Mouse (Mus musculus) erythroblast, embryonic 14.5 days (primary cell): Measurements from ENCODE around the gene Syndig1. TPM values are rescaled to one million over a fixed set of nuclear protein-coding genes. Genes with fewer than 3 reads are reported as not detected.

Experiments used
- H3K27me3 ChIP-seq: 2 replicates; pipeline ENCODE4 v1.6.1; 2012; ENCODE audit warnings: inconsistent platforms; ENCODE audit not compliant: control insufficient read depth
- H3K36me3 ChIP-seq: 2 replicates; pipeline ENCODE4 v1.6.1; 2012; ENCODE audit warnings: mild to moderate bottlenecking, inconsistent platforms; ENCODE audit not compliant: control insufficient read depth
- H3K4me1 ChIP-seq: 2 replicates; pipeline ENCODE4 v1.6.1; 2012; ENCODE audit warnings: inconsistent platforms; ENCODE audit not compliant: control insufficient read depth
- H3K4me3 ChIP-seq: replicated peaks from 2 replicates; pipeline ENCODE3; 2012; ENCODE audit warnings: moderate library complexity, mild to moderate bottlenecking, inconsistent platforms
- H3K9me3 ChIP-seq: 2 replicates; pipeline ENCODE4 v1.6.1; 2012; ENCODE audit warnings: low read length, inconsistent platforms, mixed read lengths; ENCODE audit not compliant: control insufficient read depth
- GATA1 ChIP-seq: IDR thresholded peaks from 2 replicates; pipeline ENCODE4 v1.6.1; 2012; ENCODE audit warnings: low read length, inconsistent platforms, mixed read lengths
- TAL1 ChIP-seq: IDR thresholded peaks from 3 replicates; pipeline ENCODE4 v1.6.1; 2012; ENCODE audit warnings: low read length, inconsistent platforms, mixed read lengths
- polyA plus RNA-seq: library from polyadenylated mRNA; stranded (reverse); fragments of >175 nt; gene quantifications from 2 replicates; pipeline ENCODE4 v1.2.3, GENCODE M21; 2012

The Syndig1 gene
- polyA plus RNA-seq, 1 experiment = not detected

DNA sequence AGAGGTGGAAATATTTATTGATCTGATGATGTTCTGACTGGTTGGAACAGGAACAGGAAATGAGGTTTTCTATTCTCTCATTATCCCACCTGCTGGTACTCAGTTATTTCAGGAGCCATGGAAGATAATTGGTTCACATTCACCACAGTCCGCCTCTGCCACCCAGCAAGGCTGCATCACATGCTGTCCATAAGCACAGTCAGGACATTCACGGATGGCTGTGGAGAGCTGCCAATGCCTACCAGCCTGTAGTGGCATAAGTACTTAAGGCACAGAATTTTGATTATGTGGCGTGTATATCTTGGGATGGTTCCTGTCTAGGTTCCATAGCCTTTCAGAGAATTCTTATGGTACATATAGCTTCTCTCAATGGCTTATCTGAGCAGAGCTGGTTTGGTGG, 32.0 kb downstream of the Syndig1 start:
- Histone ChIP-seq H3K4me3 (no peak overlapping the region), H3K36me3 (no peaks in the 10 kb centered on the region), H3K4me1 (no peaks in the 10 kb centered on the region), H3K27me3 (no peaks in the 10 kb centered on the region), H3K9me3 (peaks cover 20% of the 10 kb centered on the region)
- TF ChIP-seq TAL1 (no peak), GATA1 (no peak)

DNA sequence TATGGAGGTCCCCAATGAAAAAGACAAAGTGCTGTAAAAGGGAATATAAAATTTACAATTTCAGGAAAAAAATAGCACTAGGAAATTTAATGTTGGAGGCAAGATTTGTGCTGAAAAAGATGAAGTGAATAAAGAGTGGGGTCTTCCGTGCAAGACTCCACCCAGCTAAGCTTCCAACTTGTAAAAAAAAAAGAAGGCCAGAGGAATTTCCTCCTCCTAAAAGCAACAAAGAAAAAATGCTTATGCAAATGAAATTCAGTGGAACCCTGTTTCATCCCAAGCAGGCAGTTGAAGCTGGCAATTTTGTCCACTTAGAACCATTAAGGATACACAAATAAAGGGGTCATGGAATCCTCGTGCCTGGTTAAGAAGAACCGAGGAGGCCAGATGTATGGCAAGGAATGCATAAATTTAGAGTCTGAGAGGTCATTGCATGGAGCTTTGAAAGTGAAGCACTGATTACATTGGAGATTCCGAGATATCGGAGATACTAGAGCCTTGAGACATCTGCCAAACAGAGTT, 37.0 kb downstream of the Syndig1 start:
- no peak for TF ChIP-seq GATA1
- no peak for TF ChIP-seq TAL1
- no peaks in the 10 kb centered on the region for H3K27me3 ChIP-seq
- no peak overlapping the region for H3K4me3 ChIP-seq
- no peaks in the 10 kb centered on the region for H3K36me3 ChIP-seq
- H3K9me3 ChIP-seq = peaks cover 15% of the 10 kb centered on the region
- H3K4me1 ChIP-seq = no peaks in the 10 kb centered on the region

DNA sequence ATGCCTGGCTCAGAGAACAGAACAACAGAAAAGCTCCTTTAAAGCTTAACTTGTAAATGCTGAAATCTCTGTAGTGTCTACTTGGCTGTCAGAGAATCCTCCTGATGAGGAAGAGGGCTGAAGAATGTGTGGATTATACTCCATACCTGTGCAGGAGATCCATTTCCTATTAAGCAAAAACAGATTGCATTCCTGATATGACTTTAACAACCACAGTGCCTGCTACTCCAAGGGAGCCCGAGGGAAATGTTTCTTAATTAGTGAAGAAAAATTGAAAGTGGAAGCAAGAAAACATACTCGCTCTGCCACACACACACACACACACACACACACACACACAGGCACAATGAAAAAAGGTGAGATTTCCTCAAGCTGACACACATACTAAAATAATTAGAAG, 41.5 kb downstream of the Syndig1 start:
- no peaks in the 10 kb centered on the region for H3K27me3 ChIP-seq
- H3K4me3 ChIP-seq = no peak overlapping the region
- peaks cover 14% of the 10 kb centered on the region for H3K9me3 ChIP-seq
- no peaks in the 10 kb centered on the region for H3K4me1 ChIP-seq
- no peaks in the 10 kb centered on the region for H3K36me3 ChIP-seq
- no peak for TF ChIP-seq GATA1
- no peak for TF ChIP-seq TAL1

DNA sequence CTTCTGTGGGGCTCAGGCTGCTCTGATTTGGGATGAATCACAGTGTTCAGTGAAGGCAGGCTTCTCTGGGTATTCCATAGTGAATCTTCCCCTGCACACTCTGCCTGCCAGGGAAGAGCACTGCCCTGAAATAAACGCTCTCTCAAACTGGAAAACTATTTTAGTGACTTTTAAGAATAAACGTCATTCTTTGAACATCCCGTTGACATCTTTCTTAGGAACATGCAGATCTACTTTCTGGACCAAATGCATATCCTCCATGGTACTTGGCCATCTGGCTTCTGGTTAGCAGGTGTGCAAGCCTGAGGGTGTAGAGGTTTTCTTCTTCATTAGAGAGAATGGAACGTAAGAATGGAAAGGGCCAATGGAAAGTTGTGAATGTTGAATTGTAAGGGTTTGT, 43.5 kb downstream of the Syndig1 start:
- H3K4me1 ChIP-seq = no peaks in the 10 kb centered on the region
- TF ChIP-seq TAL1 = no peak
- TF ChIP-seq GATA1 = no peak

DNA sequence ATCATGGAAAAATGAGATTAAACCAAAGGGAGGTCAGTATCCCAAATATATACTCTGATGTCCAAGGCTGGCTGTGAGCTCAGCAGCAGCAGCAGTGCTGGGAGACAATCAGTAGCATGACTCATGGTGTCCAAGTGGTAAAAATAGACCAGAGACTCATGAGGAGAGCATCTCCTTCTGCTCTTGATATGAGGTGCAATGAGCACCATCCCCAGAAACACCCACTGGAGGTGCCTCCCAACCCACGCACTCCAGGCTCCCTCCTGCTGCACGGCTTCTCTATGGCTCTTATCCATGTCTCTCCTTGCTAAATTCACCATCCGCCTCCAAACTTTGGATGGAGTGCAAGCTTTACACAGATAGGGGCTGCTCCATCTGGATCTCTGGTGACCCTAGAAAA, 44.3 kb downstream of the Syndig1 start:
- Histone ChIP-seq H3K9me3 (peaks cover 12% of the 10 kb centered on the region), H3K4me1 (no peaks in the 10 kb centered on the region), H3K27me3 (no peaks in the 10 kb centered on the region), H3K36me3 (no peaks in the 10 kb centered on the region), H3K4me3 (no peak overlapping the region)
- no peak for TF ChIP-seq TAL1
- no peak for TF ChIP-seq GATA1

More for the DNA sequence above, 43.5 kb downstream of the Syndig1 start:
- H3K4me3 ChIP-seq = no peak overlapping the region
- H3K9me3 ChIP-seq = peaks cover 12% of the 10 kb centered on the region
- H3K36me3 ChIP-seq = no peaks in the 10 kb centered on the region
- no peaks in the 10 kb centered on the region for H3K27me3 ChIP-seq

DNA sequence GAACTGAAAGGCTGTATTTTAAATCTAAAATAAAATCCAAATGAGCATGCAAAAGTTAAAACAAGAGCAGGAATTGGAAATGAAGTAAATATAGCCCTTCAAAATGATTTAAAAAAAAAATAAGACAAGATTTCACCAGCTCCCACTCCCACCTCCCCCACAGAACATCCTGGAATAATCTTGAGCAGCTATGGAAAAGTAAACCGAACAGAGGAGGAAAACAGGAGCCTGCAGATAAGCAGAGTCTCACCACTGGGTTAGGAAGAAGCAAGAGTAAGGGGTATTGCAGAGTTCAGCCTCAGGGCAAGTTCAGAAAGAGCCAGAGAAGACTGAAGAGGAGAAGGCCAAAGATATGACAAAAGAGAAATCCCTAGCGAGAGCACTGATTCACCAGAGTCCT, 48.9 kb downstream of the Syndig1 start:
- no peaks in the 10 kb centered on the region for H3K36me3 ChIP-seq
- no peak overlapping the region for H3K4me3 ChIP-seq
- no peaks in the 10 kb centered on the region for H3K27me3 ChIP-seq
- H3K9me3 ChIP-seq = peaks cover 7% of the 10 kb centered on the region
- TF ChIP-seq GATA1 (no peak), TAL1 (no peak)
- no peaks in the 10 kb centered on the region for H3K4me1 ChIP-seq

DNA sequence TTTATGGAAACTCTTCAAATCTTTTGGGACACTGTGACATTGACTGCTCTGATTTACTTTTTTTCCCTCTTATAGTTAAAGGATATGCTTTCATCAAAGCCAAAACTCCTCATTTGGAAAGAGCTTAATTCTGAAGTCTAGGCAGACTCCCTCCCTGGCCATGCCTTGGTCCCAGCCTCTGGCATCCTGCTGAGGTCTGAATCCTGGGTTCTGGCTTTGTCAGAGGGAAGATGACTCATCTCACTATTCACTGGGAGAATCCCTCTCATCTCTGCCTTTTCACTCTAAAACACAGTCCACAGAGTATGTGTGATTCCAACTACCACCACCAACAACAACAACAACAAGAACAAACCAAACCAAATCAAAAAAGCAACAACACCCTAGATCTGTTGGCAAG, 58.6 kb downstream of the Syndig1 start:
- Histone ChIP-seq H3K27me3 (no peaks in the 10 kb centered on the region), H3K36me3 (no peaks in the 10 kb centered on the region), H3K9me3 (0 out of 2 replicates have a peak, but pooled peaks cover 2% of the 10 kb centered on the region), H3K4me3 (no peak overlapping the region), H3K4me1 (no peaks in the 10 kb centered on the region)
- TF ChIP-seq GATA1 = no peak

DNA sequence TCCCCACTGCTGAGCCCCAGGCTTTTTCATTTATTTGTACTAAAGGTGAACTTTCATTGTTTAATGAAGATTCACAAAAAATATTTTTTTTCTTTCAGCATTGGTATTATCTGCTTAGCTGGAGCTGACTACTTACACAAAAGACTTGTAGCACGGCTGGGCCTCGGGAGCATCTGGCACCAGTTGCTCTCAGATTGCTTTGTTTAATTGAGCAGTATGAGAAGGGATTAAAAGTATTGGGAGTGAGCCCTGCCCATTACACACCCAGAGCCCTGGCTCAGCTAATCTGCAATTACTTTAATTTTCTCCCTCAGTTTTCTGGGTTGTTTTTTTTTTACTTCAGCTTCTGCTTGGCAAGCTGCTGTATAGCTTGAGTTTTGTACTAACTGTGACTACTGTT, 62.6 kb downstream of the Syndig1 start:
- Histone ChIP-seq H3K4me3 (no peak overlapping the region), H3K9me3 (peaks cover 19% of the 10 kb centered on the region)

DNA sequence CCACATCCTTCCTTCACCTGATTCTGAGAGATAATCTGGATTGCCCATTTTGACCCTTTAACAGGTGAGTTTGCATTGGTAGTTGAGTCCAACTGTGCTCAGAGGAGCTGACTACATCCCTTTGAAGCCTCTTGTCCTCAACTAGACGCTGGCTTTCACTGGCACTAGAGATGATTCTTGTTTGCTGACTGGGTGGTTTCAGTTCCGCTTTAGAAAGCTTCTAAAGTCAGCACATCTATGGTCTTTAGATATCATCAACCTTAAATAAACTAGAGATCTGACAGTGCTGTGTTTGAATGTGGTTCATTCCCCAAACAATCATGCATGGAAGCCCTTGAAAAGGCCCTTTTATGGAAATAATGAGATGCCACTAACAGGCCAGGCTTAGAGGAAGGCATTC, 67.3 kb downstream of the Syndig1 start:
- no peaks in the 10 kb centered on the region for H3K27me3 ChIP-seq
- TF ChIP-seq GATA1 = no peak
- no peak for TF ChIP-seq TAL1
- H3K36me3 ChIP-seq = no peaks in the 10 kb centered on the region
- peaks cover 28% of the 10 kb centered on the region for H3K9me3 ChIP-seq
- H3K4me3 ChIP-seq = no peak overlapping the region
- no peaks in the 10 kb centered on the region for H3K4me1 ChIP-seq

More for the DNA sequence above, 62.6 kb downstream of the Syndig1 start:
- no peaks in the 10 kb centered on the region for H3K4me1 ChIP-seq
- TF ChIP-seq TAL1 (no peak), GATA1 (no peak)
- H3K36me3 ChIP-seq = no peaks in the 10 kb centered on the region
- H3K27me3 ChIP-seq = no peaks in the 10 kb centered on the region

DNA sequence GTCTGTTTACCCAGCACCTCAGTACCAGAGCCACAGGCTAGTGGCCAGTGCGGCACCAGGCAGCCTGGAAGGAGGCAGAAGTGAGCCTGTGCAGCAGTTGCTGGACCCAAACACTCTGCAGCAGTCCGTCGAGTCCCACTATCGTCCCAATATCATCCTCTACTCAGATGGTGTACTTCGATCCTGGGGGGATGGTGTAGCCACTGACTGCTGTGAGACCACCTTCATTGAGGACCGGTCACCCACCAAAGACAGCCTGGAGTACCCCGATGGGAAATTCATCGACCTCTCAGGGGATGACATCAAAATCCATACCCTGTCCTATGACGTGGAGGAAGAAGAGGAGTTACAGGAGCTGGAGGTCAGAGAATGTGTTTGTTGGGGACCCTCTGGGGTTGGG, 70.6 kb downstream of the Syndig1 start:
- Histone ChIP-seq H3K4me3 (no peak overlapping the region), H3K36me3 (no peaks in the 10 kb centered on the region), H3K4me1 (no peaks in the 10 kb centered on the region), H3K9me3 (peaks cover 20% of the 10 kb centered on the region), H3K27me3 (no peaks in the 10 kb centered on the region)
- no peak for TF ChIP-seq GATA1
- TF ChIP-seq TAL1 = no peak
